Mouse (Mus musculus): Measurements from ENCODE around the gene Slc8a2. TPM values are rescaled to one million over a fixed set of nuclear protein-coding genes. Genes with fewer than 3 reads are reported as not detected.
A peak's percentile ranks its signal among the peaks of the same experiment; 100 is the strongest.

Slc8a2 gene
- polyA plus RNA-seq, 1 experiment from 2014 or later, result 0.25 TPM

- no peak overlapping the region for H3K4me3 ChIP-seq (replicated peaks; ENCODE audit: low read length)
- peak; percentile 3; the same call in 1 of the 2 replicates for ATAC-seq (ENCODE audit: insufficient read depth, low FRiP score)
- no peaks in the 10 kb centered on the region for H3K27me3 ChIP-seq (ENCODE audit: control insufficient read depth, insufficient read depth, low read length)
- no peaks in the 10 kb centered on the region for H3K9me3 ChIP-seq (replicated peaks; ENCODE audit: control insufficient read depth, low read length)
- H3K36me3 ChIP-seq (ENCODE audit: control insufficient read depth, insufficient read depth, low read length), result no peaks in the 10 kb centered on the region; the same call in 1 of the 2 replicates
- H3K4me2 ChIP-seq (ENCODE audit: low read depth, low read length), result no peak overlapping the region
- 0 out of 2 replicates have a peak overlapping the region, but pooled peaks have one; percentile 18 for H3K9ac ChIP-seq (ENCODE audit: low read length)
- H3K27ac ChIP-seq (ENCODE audit: low read length), result no peak overlapping the region
- WGBS, result 66% methylated on average over 5 of the region's 5 CpGs
- no peaks in the 10 kb centered on the region for H3K4me1 ChIP-seq (ENCODE audit: control insufficient read depth, insufficient read depth, low read length)
Observed at GRCm38 (mm10) chr7:16197166-16197565, 67.5 kb downstream of the Slc8a2 start.

DNA sequence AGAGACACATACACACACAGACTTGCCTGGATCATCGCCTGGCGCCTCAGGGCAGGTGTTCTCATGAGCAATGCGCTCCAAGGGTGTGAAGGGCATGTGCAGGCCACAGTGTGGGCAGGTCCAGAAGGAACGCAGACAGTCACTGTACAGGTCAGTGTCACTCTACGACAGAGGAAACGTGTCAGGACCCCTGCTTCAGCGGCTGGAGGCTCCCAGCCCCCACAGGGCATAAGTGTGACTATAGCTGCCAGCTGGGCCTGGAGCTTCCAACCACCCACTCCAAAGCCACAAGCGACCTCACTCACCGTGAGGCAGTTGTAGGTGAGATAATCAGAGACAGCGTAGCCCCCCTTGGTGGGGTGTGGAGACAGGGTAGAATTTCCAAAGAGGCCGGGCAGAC, 68.9 kb downstream of the Slc8a2 start:
- Histone ChIP-seq H3K4me1 (ENCODE audit: control insufficient read depth, insufficient read depth, low read length) (no peaks in the 10 kb centered on the region), H3K9ac (ENCODE audit: low read length) (no peak overlapping the region), H3K36me3 (ENCODE audit: control insufficient read depth, insufficient read depth, low read length) (no peaks in the 10 kb centered on the region; the same call in 1 of the 2 replicates), H3K4me2 (ENCODE audit: low read depth, low read length) (no peak overlapping the region), H3K9me3 (replicated peaks; ENCODE audit: control insufficient read depth, low read length) (no peaks in the 10 kb centered on the region), H3K27me3 (ENCODE audit: control insufficient read depth, insufficient read depth, low read length) (no peaks in the 10 kb centered on the region), H3K4me3 (replicated peaks; ENCODE audit: low read length) (no peak overlapping the region), H3K27ac (ENCODE audit: low read length) (no peak overlapping the region)
- 84% methylated on average over 11 of the region's 11 CpGs for WGBS
- no peak for ATAC-seq (ENCODE audit: insufficient read depth, low FRiP score)

GRCm38 (mm10) chr7:16201136-16201535, 71.5 kb downstream of the Slc8a2 start:
- no peak overlapping the region for H3K9ac ChIP-seq (ENCODE audit: low read length)
- no peak overlapping the region for H3K27ac ChIP-seq (ENCODE audit: low read length)
- H3K4me1 ChIP-seq (ENCODE audit: control insufficient read depth, insufficient read depth, low read length), result no peaks in the 10 kb centered on the region
- peaks cover 4% of the 10 kb centered on the region for H3K36me3 ChIP-seq (ENCODE audit: control insufficient read depth, insufficient read depth, low read length)
- WGBS, result 84% methylated on average over 6 of the region's 6 CpGs
- H3K4me2 ChIP-seq (ENCODE audit: low read depth, low read length), result no peak overlapping the region
- no peaks in the 10 kb centered on the region for H3K9me3 ChIP-seq (replicated peaks; ENCODE audit: control insufficient read depth, low read length)
- ATAC-seq (ENCODE audit: insufficient read depth, low FRiP score), result no peak
- no peaks in the 10 kb centered on the region for H3K27me3 ChIP-seq (ENCODE audit: control insufficient read depth, insufficient read depth, low read length)
- H3K4me3 ChIP-seq (replicated peaks; ENCODE audit: low read length), result no peak overlapping the region

DNA sequence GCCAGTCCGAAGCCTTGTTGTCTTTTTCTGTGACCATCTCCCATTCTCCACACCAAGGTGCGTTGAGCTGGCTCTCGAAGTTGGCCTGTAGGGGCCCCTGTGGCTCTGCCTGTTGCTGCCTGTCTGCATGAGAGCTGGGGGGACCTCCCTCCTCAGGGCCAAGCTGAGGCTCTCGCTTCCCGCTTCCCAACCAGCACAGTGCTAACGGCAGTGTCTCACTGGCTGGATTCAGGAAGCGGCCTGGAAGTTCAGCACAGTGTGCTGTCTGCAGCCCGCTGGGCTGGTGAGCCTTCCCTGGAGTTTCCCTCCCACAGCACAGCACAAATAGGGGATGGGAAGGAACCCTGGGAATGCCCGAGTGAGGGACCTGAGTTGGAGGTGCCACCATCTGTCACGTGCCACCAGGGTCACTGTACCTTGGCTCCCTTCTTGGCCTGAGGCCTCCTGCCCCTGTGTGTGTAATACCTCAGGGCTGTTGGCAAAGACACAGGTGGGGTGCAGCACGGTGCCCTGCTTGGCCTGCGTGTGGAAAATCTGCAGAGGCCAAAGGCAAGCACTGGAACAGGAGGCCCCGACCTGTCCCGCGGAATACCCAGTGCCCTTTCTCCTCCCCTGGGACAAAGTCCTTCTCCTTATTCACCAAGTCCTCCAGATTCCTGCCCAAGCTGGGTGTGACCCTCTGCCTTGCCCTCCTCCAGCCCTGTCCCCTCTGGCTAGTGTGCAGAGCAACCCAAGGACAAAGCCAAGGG, 73.3 kb downstream of the Slc8a2 start:
- H3K36me3 ChIP-seq (ENCODE audit: control insufficient read depth, insufficient read depth, low read length), result peaks cover 4% of the 10 kb centered on the region
- H3K27ac ChIP-seq (ENCODE audit: low read length), result no peak overlapping the region
- H3K27me3 ChIP-seq (ENCODE audit: control insufficient read depth, insufficient read depth, low read length), result no peaks in the 10 kb centered on the region
- no peak overlapping the region for H3K9ac ChIP-seq (ENCODE audit: low read length)
- H3K4me1 ChIP-seq (ENCODE audit: control insufficient read depth, insufficient read depth, low read length), result no peaks in the 10 kb centered on the region
- WGBS, result 83% methylated on average over 15 of the region's 15 CpGs
- H3K9me3 ChIP-seq (replicated peaks; ENCODE audit: control insufficient read depth, low read length), result no peaks in the 10 kb centered on the region
- no peak overlapping the region; the same call in 1 of the 2 replicates for H3K4me3 ChIP-seq (replicated peaks; ENCODE audit: low read length)
- no peak for ATAC-seq (ENCODE audit: insufficient read depth, low FRiP score)
- no peak overlapping the region for H3K4me2 ChIP-seq (ENCODE audit: low read depth, low read length)

- H3K27ac ChIP-seq (ENCODE audit: low read length), result no peak overlapping the region
- no peaks in the 10 kb centered on the region for H3K9me3 ChIP-seq (replicated peaks; ENCODE audit: control insufficient read depth, low read length)
- H3K4me3 ChIP-seq (replicated peaks; ENCODE audit: low read length), result no peak overlapping the region; the same call in 1 of the 2 replicates
- no peaks in the 10 kb centered on the region for H3K27me3 ChIP-seq (ENCODE audit: control insufficient read depth, insufficient read depth, low read length)
- no peaks in the 10 kb centered on the region for H3K4me1 ChIP-seq (ENCODE audit: control insufficient read depth, insufficient read depth, low read length)
- no peak for ATAC-seq (ENCODE audit: insufficient read depth, low FRiP score)
- 81% methylated on average over 13 of the region's 13 CpGs for WGBS
- H3K4me2 ChIP-seq (ENCODE audit: low read depth, low read length), result no peak overlapping the region
- H3K9ac ChIP-seq (ENCODE audit: low read length), result 0 out of 2 replicates have a peak overlapping the region, but pooled peaks have one; percentile 31
- peaks cover 4% of the 10 kb centered on the region for H3K36me3 ChIP-seq (ENCODE audit: control insufficient read depth, insufficient read depth, low read length)
Observed at GRCm38 (mm10) chr7:16203505-16203903, 73.9 kb downstream of the Slc8a2 start.

- Histone ChIP-seq H3K27me3 (ENCODE audit: control insufficient read depth, insufficient read depth, low read length) (no peaks in the 10 kb centered on the region), H3K4me3 (replicated peaks; ENCODE audit: low read length) (no peak overlapping the region), H3K4me2 (ENCODE audit: low read depth, low read length) (no peak overlapping the region), H3K27ac (ENCODE audit: low read length) (no peak overlapping the region), H3K9me3 (replicated peaks; ENCODE audit: control insufficient read depth, low read length) (no peaks in the 10 kb centered on the region), H3K36me3 (ENCODE audit: control insufficient read depth, insufficient read depth, low read length) (peaks cover 4% of the 10 kb centered on the region), H3K4me1 (ENCODE audit: control insufficient read depth, insufficient read depth, low read length) (0 out of 2 replicates have a peak, but pooled peaks cover 5% of the 10 kb centered on the region), H3K9ac (ENCODE audit: low read length) (no peak overlapping the region)
- 73% methylated on average over 9 of the region's 9 CpGs for WGBS
- no peak for ATAC-seq (ENCODE audit: insufficient read depth, low FRiP score)
Observed at GRCm38 (mm10) chr7:16204791-16205190, 75.2 kb downstream of the Slc8a2 start.

GRCm38 (mm10) chr7:16207076-16207475, 77.5 kb downstream of the Slc8a2 start:
- Histone ChIP-seq H3K4me3 (replicated peaks; ENCODE audit: low read length) (no peak overlapping the region), H3K36me3 (ENCODE audit: control insufficient read depth, insufficient read depth, low read length) (peaks cover 4% of the 10 kb centered on the region; the same call in 1 of the 2 replicates), H3K4me2 (ENCODE audit: low read depth, low read length) (no peak overlapping the region), H3K27me3 (ENCODE audit: control insufficient read depth, insufficient read depth, low read length) (no peaks in the 10 kb centered on the region), H3K27ac (ENCODE audit: low read length) (peak overlapping the region; percentile 39; the same call in 1 of the 2 replicates), H3K9me3 (replicated peaks; ENCODE audit: control insufficient read depth, low read length) (no peaks in the 10 kb centered on the region), H3K4me1 (ENCODE audit: control insufficient read depth, insufficient read depth, low read length) (0 out of 2 replicates have a peak, but pooled peaks cover 5% of the 10 kb centered on the region), H3K9ac (ENCODE audit: low read length) (no peak overlapping the region)
- no peak for ATAC-seq (ENCODE audit: insufficient read depth, low FRiP score)
- WGBS, result 77% methylated on average over 7 of the region's 7 CpGs

- Histone ChIP-seq H3K4me1 (ENCODE audit: control insufficient read depth, insufficient read depth, low read length) (0 out of 2 replicates have a peak, but pooled peaks cover 5% of the 10 kb centered on the region), H3K4me3 (replicated peaks; ENCODE audit: low read length) (no peak overlapping the region), H3K27me3 (ENCODE audit: control insufficient read depth, insufficient read depth, low read length) (no peaks in the 10 kb centered on the region), H3K27ac (ENCODE audit: low read length) (peak overlapping the region; percentile 39; the same call in 1 of the 2 replicates), H3K9me3 (replicated peaks; ENCODE audit: control insufficient read depth, low read length) (no peaks in the 10 kb centered on the region), H3K4me2 (ENCODE audit: low read depth, low read length) (no peak overlapping the region), H3K9ac (ENCODE audit: low read length) (no peak overlapping the region), H3K36me3 (ENCODE audit: control insufficient read depth, insufficient read depth, low read length) (peaks cover 4% of the 10 kb centered on the region; the same call in 1 of the 2 replicates)
- WGBS, result 86% methylated on average over 10 of the region's 10 CpGs
- ATAC-seq (ENCODE audit: insufficient read depth, low FRiP score), result peak; percentile 19; the same call in 1 of the 2 replicates
Observed at GRCm38 (mm10) chr7:16207496-16207895, 77.9 kb downstream of the Slc8a2 start.

Measured in stomach, embryonic 16.5 days (tissue).